Mouse (Mus musculus): ENCODE data around the gene Rsph6a.

GRCm38 (mm10) chr7:19083096-19083495 is 28.6 kb downstream of the Rsph6a start:
- TF ChIP-seq CTCF (IDR thresholded peaks at IDR 0.05; ENCODE audit: low read depth) = no peak
- no peak for TF ChIP-seq EP300 (optimal IDR thresholded peaks at IDR 0.05)

Data from stomach, postnatal 0 days (tissue).